In the genomic region with DNA sequence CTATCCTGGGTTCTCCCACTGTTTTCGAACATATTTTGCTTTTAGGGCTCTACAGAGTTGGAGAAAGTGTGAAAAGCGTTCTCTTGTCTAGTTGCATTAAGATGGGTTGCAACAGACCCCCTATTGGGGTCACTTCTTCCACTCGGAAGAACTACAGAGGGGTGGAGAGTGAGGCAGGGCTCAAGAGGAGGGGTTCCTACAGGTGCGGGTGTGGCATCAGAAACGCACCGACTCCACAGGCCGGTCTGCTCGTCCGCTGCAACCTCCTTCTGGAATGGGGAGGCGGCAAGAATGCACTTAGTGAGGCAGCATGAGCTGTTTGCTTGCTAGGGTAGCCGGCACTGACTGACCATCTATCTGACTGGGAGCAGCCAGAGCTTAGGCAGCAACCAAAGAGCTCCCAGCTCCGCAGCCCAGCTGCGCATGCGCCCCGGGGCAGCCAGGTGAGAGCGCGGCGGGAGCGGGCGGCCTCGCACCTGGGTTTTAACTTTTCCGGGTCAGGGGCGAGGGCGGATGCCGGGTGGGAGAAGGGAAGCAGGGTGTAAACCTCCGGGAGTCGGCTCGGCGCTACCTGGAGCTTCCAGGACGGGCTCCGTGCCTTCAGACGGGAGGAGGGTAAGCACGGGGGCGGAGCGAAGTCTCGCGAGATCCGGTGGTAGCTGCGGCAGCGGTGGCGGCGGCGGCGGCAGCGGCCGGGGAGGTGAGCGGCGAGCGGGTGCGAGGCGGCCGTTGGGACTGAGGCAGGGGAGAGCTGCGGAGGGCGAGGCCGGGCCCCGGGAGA, we compare ENCODE assay signal across 8 mouse cellular contexts. TPM values are rescaled to one million over a fixed set of nuclear protein-coding genes. Genes with fewer than 3 reads are reported as not detected.
DNase-seq lines count a peak whose midpoint lies in the region; ATAC-seq and TF ChIP-seq lines count a peak whose summit lies in the region.

A gene (plus strand): TSS at position 627 of the 781 bp plus-strand sequence.

- H3K79me2 ChIP-seq in macrophage (ENCODE audit: inconsistent target), result peaks cover 83% of the 10 kb centered on the region

- no peaks in the 10 kb centered on the region for H3K9me3 ChIP-seq in hindbrain, postnatal 0 days (ENCODE audit: low read length)

- peak; percentile 16; the same call in 1 of the 2 replicates for TF ChIP-seq CTCF in gastrocnemius, adult 2 months (IDR thresholded peaks at IDR 0.05)
- TF ChIP-seq CTCF in hindbrain, postnatal 0 days (IDR thresholded peaks at IDR 0.05; ENCODE audit: low read depth), result no peak
- peak; percentile 18 for TF ChIP-seq CTCF in left cerebral cortex, adult 2 months (IDR thresholded peaks at IDR 0.05)

- H3K27ac ChIP-seq in gastrocnemius, adult 2 months, result peak within 1 kb of the TSS; percentile 97
- H3K27ac ChIP-seq in hindbrain, postnatal 0 days, result peak within 1 kb of the TSS; percentile 85
- peak within 1 kb of the TSS; percentile 97 for H3K27ac ChIP-seq in left cerebral cortex, adult 2 months
- H3K27ac ChIP-seq in macrophage, result peak within 1 kb of the TSS; percentile 32

- intact Hi-C loops in gastrocnemius, adult 2 months (cut with DNase I), result loop anchor here (5.0 kb wide), 2 partner anchors 71 to 94 kb away; no protein-coding TSS in a partner anchor
- intact Hi-C loops in left cerebral cortex, adult 2 months (cut with DNase I), result loop anchor here (2.0 to 5.0 kb wide), 3 partner anchors 59 to 101 kb away; no protein-coding TSS in a partner anchor

- WGBS in hindbrain, postnatal 0 days, result 1% methylated on average over 40 of the region's 56 CpGs
- 3% methylated on average over 52 of the region's 56 CpGs for WGBS in macrophage (ENCODE audit: missing documents)

- peak; percentile 95 for DNase-seq in gastrocnemius, adult 2 months
- DNase-seq in hindbrain, postnatal 0 days (ENCODE audit: low spot score), result peak; percentile 91
- peak; percentile 87 to 88 for DNase-seq in left cerebral cortex, adult 2 months (ENCODE audit: extremely low spot score in 1 of 2, low spot score in 2 of 2)
- peak; percentile 78 for DNase-seq in retina, postnatal 7 days (ENCODE audit: low read depth, low spot score)
- peak; percentile 84 to 88 for DNase-seq in urinary bladder, adult 18-20 months (ENCODE audit: low spot score in 2 of 2)

- peak within 1 kb of the TSS; percentile 89 for H3K9ac ChIP-seq in hindbrain, postnatal 0 days (replicated peaks; ENCODE audit: low read length)

- H3K4me1 ChIP-seq in hindbrain, postnatal 0 days (ENCODE audit: insufficient read depth, low read length), result peaks cover 9% of the 10 kb centered on the region

- peak within 1 kb of the TSS; percentile 98 for H3K4me2 ChIP-seq in hindbrain, postnatal 0 days (ENCODE audit: low read depth, low read length)

- H3K4me3 ChIP-seq in gastrocnemius, adult 2 months, result peak within 1 kb of the TSS; percentile 91
- peak within 1 kb of the TSS; percentile 89 for H3K4me3 ChIP-seq in hindbrain, postnatal 0 days (ENCODE audit: low read length)
- peak within 1 kb of the TSS; percentile 76 for H3K4me3 ChIP-seq in left cerebral cortex, adult 2 months
- H3K4me3 ChIP-seq in macrophage (ENCODE audit: inconsistent target), result peak within 1 kb of the TSS; percentile 59

- ATAC-seq in activated CD4-positive, CD25-positive, alpha-beta regulatory T cell, adult 4 months, result peak; percentile 90
- ATAC-seq in common myeloid progenitor, adult 5-6 weeks (replicated peaks; ENCODE audit: low read depth, poor library complexity, severe bottlenecking), result peak; percentile 88
- peak; percentile 95 for ATAC-seq in hindbrain, postnatal 0 days

- H3K36me3 ChIP-seq in hindbrain, postnatal 0 days (ENCODE audit: insufficient read depth, low read length), result no peaks in the 10 kb centered on the region
- no peaks in the 10 kb centered on the region for H3K36me3 ChIP-seq in macrophage (ENCODE audit: inconsistent target)

- no peaks in the 10 kb centered on the region for H3K27me3 ChIP-seq in hindbrain, postnatal 0 days (ENCODE audit: insufficient read depth, low read length)

RNA-seq across cellular contexts. Expression of the gene that starts here (rescaled TPM):
- 10 to 100 TPM; 11.9 to 14.2 TPM for polyA plus RNA-seq in activated CD4-positive, CD25-positive, alpha-beta regulatory T cell, adult 4 months (2017; shearing (Covaris generic))
- 6.0 and 8.8 TPM in 2 replicates for total RNA-seq in common myeloid progenitor, adult 5-6 weeks (2017)
- 10 to 100 TPM; 23.3 to 33.0 TPM for total RNA-seq in gastrocnemius, adult 2 months (2021)
- 19.3 and 20.0 TPM in 2 replicates for total RNA-seq in hindbrain, postnatal 0 days (2014; rRNA removed)
- 11.5 and 11.6 TPM in 2 replicates for polyA plus RNA-seq in hindbrain, postnatal 0 days (2015; fragmentation: Nextera tagmentation; extraction: Ambion mirVana)
- 100 to 1,000 TPM; 188 to 193 TPM for total RNA-seq in left cerebral cortex, adult 2 months (2021)
- 100 to 1,000 TPM in 1 of 26 experiments, 10 to 100 TPM in 25; 39.0 to 112 (median 57.9) TPM for total RNA-seq in macrophage (2018; cell fraction: chromatin; rRNA removed)
- 10 to 100 TPM; 23.1 to 40.5 (median 28.4) TPM for total RNA-seq in macrophage (2018; cell fraction: cytosol; rRNA removed)
- total RNA-seq in macrophage (2018; cell fraction: nucleus; rRNA removed), result 10 to 100 TPM; 29.6 to 91.0 (median 45.3) TPM
- polyA plus RNA-seq in macrophage (2018), result 15.0 to 27.0 TPM (median 21.2 TPM) in 3 replicates

Comparison
In these comparisons a context has a peak if more than half of its experiments do, and no peak if none do; other contexts are left out.
1. Peak in every context shown above with its lines: DNase-seq, ATAC-seq, H3K4me3 ChIP-seq and H3K27ac ChIP-seq.
2. H3K27ac ChIP-seq: peak in every context shown above with its lines; median percentile 97 in gastrocnemius, adult 2 months; 97 in left cerebral cortex, adult 2 months; 85 in hindbrain, postnatal 0 days; 32 in macrophage.